Mouse (Mus musculus): ENCODE results near the gene Dnah6. TPM values are rescaled to one million over a fixed set of nuclear protein-coding genes. Genes with fewer than 3 reads are reported as not detected.
A peak's percentile ranks its signal among the peaks of the same experiment; 100 is the strongest.

Gene Dnah6
- polyA plus RNA-seq, 1 experiment from 2014 or later, result 0.14 TPM

DNA sequence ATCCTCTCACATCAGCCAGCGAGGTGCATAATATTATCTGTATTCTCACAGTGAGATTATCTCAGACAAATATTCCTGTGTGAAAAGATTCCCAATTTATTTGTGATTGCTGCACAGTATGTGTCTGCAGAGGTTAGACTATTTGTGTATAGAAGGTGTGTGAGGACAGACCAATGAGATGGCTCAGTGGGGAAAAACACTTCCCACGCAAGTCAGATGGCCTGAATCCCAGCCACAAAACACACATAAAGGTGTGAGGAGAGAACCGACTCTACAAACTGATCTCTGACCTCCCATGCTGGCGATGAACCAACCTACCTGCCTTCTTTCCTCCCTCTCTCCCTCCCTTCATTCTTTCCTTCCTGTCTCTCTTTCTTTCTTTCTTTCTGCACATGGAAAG lies 32.1 kb upstream of the Dnah6 start:
- Histone ChIP-seq H3K36me3 (ENCODE audit: control insufficient read depth, insufficient read depth, low read length) (peaks cover 25% of the 10 kb centered on the region), H3K4me1 (ENCODE audit: control insufficient read depth in 2 of 2, insufficient read depth in 2 of 2, low read length in 2 of 2) (peaks cover 9 to 33% of the 10 kb centered on the region in 2 experiments; a peak in 3 of 4 replicates), H3K4me3 (ENCODE audit: control insufficient read depth in 1 of 2, insufficient read depth in 1 of 2, low read depth in 1 of 2, low read length in 2 of 2) (no peak overlapping the region), H3K9ac (ENCODE audit: low read length) (no peak overlapping the region), H3K4me2 (ENCODE audit: low read length) (no peak overlapping the region), H3K27me3 (ENCODE audit: control insufficient read depth, insufficient read depth, low read length) (no peaks in the 10 kb centered on the region), H3K27ac (replicated peaks in 1 of 2; ENCODE audit: control insufficient read depth in 1 of 2, insufficient read depth in 1 of 2, low read depth in 2 of 2, low read length in 2 of 2) (no peak overlapping the region; a peak in 1 of 4 replicates), H3K9me3 (ENCODE audit: control insufficient read depth, low read length) (no peaks in the 10 kb centered on the region)
- ATAC-seq (ENCODE audit: insufficient number of reproducible peaks, insufficient read depth, low FRiP score, low read depth), result no peak
- WGBS, result 70% methylated on average over 4 of the region's 4 CpGs

DNA sequence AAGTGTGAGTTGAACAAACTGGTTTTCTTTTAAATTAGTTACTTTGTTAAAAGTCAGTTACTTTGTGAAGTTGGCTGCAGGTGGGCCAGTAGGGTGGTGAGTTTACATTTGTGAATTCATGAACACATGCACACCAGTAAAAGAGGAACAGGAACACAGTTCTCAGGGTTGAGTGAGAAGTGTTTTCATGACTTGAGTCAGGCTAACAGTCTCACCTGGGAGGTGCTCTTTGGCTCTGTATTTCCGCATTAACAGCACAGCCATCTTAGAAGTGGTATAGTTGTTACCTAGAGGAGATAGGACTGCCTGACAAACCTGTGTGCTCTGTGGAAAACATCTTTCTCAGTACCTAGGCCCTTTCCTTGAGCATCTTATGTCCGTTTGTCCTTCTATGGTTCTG lies 31.6 kb upstream of the Dnah6 start:
- no peak for ATAC-seq (ENCODE audit: insufficient number of reproducible peaks, insufficient read depth, low FRiP score, low read depth)
- Histone ChIP-seq H3K4me2 (ENCODE audit: low read length) (no peak overlapping the region), H3K9ac (ENCODE audit: low read length) (no peak overlapping the region), H3K9me3 (ENCODE audit: control insufficient read depth, low read length) (no peaks in the 10 kb centered on the region), H3K4me3 (ENCODE audit: control insufficient read depth in 1 of 2, insufficient read depth in 1 of 2, low read depth in 1 of 2, low read length in 2 of 2) (no peak overlapping the region), H3K27me3 (ENCODE audit: control insufficient read depth, insufficient read depth, low read length) (no peaks in the 10 kb centered on the region), H3K27ac (replicated peaks in 1 of 2; ENCODE audit: control insufficient read depth in 1 of 2, insufficient read depth in 1 of 2, low read depth in 2 of 2, low read length in 2 of 2) (no peak overlapping the region), H3K36me3 (ENCODE audit: control insufficient read depth, insufficient read depth, low read length) (peaks cover 19% of the 10 kb centered on the region), H3K4me1 (ENCODE audit: control insufficient read depth in 2 of 2, insufficient read depth in 2 of 2, low read length in 2 of 2) (peaks cover 9 to 33% of the 10 kb centered on the region in 2 experiments; a peak in 3 of 4 replicates)
- 86% methylated on average over 2 of the region's 2 CpGs for WGBS

DNA sequence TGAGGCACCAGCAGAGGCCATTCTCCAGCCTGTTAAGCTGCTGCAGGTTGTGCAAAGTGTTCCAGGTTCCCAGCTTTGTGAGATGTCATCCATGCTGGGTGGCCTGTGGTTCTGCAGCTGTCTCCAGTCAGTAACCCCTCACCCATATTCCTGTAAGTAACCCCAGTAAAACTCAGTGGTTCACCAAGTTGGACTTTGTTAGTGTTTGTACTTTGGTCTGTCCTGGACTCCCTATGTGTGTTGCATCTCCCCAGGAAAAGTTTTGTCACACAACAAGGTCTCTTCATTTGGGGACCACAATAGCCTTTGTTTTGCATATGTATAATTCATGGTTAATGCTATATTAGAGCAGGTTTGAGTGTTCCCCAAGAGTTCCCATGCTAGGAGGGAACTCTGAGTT lies 30.9 kb upstream of the Dnah6 start:
- H3K36me3 ChIP-seq (ENCODE audit: control insufficient read depth, insufficient read depth, low read length), result peaks cover 13% of the 10 kb centered on the region
- no peak overlapping the region for H3K9ac ChIP-seq (ENCODE audit: low read length)
- no peak for ATAC-seq (ENCODE audit: insufficient number of reproducible peaks, insufficient read depth, low FRiP score, low read depth)
- H3K4me2 ChIP-seq (ENCODE audit: low read length), result no peak overlapping the region
- H3K27ac ChIP-seq (replicated peaks in 1 of 2; ENCODE audit: control insufficient read depth in 1 of 2, insufficient read depth in 1 of 2, low read depth in 2 of 2, low read length in 2 of 2), result no peak overlapping the region
- H3K9me3 ChIP-seq (ENCODE audit: control insufficient read depth, low read length), result no peaks in the 10 kb centered on the region
- no peaks in the 10 kb centered on the region for H3K27me3 ChIP-seq (ENCODE audit: control insufficient read depth, insufficient read depth, low read length)
- H3K4me3 ChIP-seq (ENCODE audit: control insufficient read depth in 1 of 2, insufficient read depth in 1 of 2, low read depth in 1 of 2, low read length in 2 of 2), result no peak overlapping the region
- peaks cover 9 to 33% of the 10 kb centered on the region in 2 experiments; a peak in 3 of 4 replicates for H3K4me1 ChIP-seq (ENCODE audit: control insufficient read depth in 2 of 2, insufficient read depth in 2 of 2, low read length in 2 of 2)

DNA sequence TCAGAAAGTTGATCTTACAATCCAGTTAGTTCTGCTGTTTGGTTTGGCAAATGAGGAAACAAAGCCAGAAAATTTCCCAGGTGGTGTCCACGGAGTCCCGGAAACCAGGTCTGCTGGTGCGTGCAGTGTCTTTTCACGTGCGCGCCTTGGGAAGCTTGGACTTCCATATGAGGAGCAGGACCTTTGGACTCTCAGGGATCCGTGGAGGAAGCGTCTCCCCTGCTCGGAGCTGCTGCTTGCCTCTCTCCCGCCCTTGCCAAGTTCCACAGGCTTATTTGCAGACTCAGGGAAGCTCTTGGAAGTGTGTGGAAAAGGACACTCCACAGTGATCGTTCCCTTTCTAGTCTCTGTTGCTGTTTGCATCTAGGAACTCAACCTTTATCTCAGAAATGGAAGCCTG lies 29.9 kb upstream of the Dnah6 start:
- ATAC-seq (ENCODE audit: insufficient number of reproducible peaks, insufficient read depth, low FRiP score, low read depth), result no peak
- Histone ChIP-seq H3K36me3 (ENCODE audit: control insufficient read depth, insufficient read depth, low read length) (peaks cover 2% of the 10 kb centered on the region), H3K4me3 (ENCODE audit: control insufficient read depth in 1 of 2, insufficient read depth in 1 of 2, low read depth in 1 of 2, low read length in 2 of 2) (no peak overlapping the region), H3K4me1 (ENCODE audit: control insufficient read depth in 2 of 2, insufficient read depth in 2 of 2, low read length in 2 of 2) (peaks cover 9 to 33% of the 10 kb centered on the region in 2 experiments; a peak in 3 of 4 replicates), H3K27me3 (ENCODE audit: control insufficient read depth, insufficient read depth, low read length) (no peaks in the 10 kb centered on the region), H3K9ac (ENCODE audit: low read length) (no peak overlapping the region), H3K9me3 (ENCODE audit: control insufficient read depth, low read length) (no peaks in the 10 kb centered on the region), H3K27ac (replicated peaks in 1 of 2; ENCODE audit: control insufficient read depth in 1 of 2, insufficient read depth in 1 of 2, low read depth in 2 of 2, low read length in 2 of 2) (no peak overlapping the region), H3K4me2 (ENCODE audit: low read length) (no peak overlapping the region)
- WGBS, result 88% methylated on average over 11 of the region's 11 CpGs

DNA sequence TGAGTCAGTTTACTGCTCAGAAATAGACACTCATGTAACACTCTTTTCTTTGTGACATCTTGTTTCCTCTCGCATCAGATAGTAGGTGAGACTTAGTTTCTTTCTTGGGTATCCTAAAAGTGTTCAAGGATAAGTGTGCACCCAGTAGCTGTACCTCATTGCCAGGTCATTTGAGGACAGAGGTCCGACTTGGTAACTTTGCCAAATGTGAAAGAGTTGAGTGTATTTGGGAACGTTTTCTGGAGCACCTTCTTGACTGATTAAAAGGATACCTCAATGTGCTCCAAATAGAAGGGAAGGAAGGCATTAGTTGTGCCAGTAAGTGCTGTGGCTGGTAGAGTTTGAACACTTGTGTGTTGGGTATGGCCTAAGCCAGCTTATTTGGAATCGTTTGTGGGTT lies 28.4 kb upstream of the Dnah6 start:
- Histone ChIP-seq H3K27me3 (ENCODE audit: control insufficient read depth, insufficient read depth, low read length) (no peaks in the 10 kb centered on the region), H3K9ac (ENCODE audit: low read length) (peak overlapping the region; percentile 98), H3K4me3 (ENCODE audit: control insufficient read depth in 1 of 2, insufficient read depth in 1 of 2, low read depth in 1 of 2, low read length in 2 of 2) (peak overlapping the region in 1 of 2 experiments; percentile 97; a peak in 2 of 4 replicates), H3K36me3 (ENCODE audit: control insufficient read depth, insufficient read depth, low read length) (no peaks in the 10 kb centered on the region), H3K27ac (replicated peaks in 1 of 2; ENCODE audit: control insufficient read depth in 1 of 2, insufficient read depth in 1 of 2, low read depth in 2 of 2, low read length in 2 of 2) (no peak overlapping the region), H3K9me3 (ENCODE audit: control insufficient read depth, low read length) (no peaks in the 10 kb centered on the region), H3K4me1 (ENCODE audit: control insufficient read depth in 2 of 2, insufficient read depth in 2 of 2, low read length in 2 of 2) (peaks cover 9 to 30% of the 10 kb centered on the region in 2 experiments; a peak in 3 of 4 replicates), H3K4me2 (ENCODE audit: low read length) (peak overlapping the region; percentile 88)
- no peak for ATAC-seq (ENCODE audit: insufficient number of reproducible peaks, insufficient read depth, low FRiP score, low read depth)
- WGBS, result 77% methylated on average over 4 of the region's 4 CpGs

DNA sequence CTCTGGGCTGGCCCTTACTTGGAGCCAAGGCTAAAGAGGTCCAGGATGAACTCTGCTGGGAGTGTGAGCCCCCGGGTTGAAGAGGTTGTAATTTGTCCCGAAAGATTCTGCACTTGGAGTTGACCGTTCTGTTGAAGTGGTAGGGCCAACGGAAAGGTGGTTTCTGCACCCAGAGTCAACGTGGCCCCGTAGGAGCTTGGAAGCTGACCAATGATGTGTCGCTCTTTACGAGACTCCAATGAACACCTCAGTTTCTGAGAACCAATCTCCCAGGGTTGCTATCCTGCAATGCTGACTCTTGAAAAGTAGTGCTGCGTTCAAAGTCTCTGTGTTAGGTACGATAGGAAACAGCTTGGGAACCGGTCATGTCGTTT lies 27.6 kb upstream of the Dnah6 start:
- no peaks in the 10 kb centered on the region for H3K27me3 ChIP-seq (ENCODE audit: control insufficient read depth, insufficient read depth, low read length)
- no peaks in the 10 kb centered on the region for H3K36me3 ChIP-seq (ENCODE audit: control insufficient read depth, insufficient read depth, low read length)
- H3K9ac ChIP-seq (ENCODE audit: low read length), result peak overlapping the region; percentile 98
- no peaks in the 10 kb centered on the region for H3K9me3 ChIP-seq (ENCODE audit: control insufficient read depth, low read length)
- no peak for ATAC-seq (ENCODE audit: insufficient number of reproducible peaks, insufficient read depth, low FRiP score, low read depth)
- H3K4me2 ChIP-seq (ENCODE audit: low read length), result peak overlapping the region; percentile 88
- peaks cover 2 to 22% of the 10 kb centered on the region in 2 experiments; a peak in 3 of 4 replicates for H3K4me1 ChIP-seq (ENCODE audit: control insufficient read depth in 2 of 2, insufficient read depth in 2 of 2, low read length in 2 of 2)
- peak overlapping the region in 1 of 2 experiments; percentile 90; a peak in 2 of 4 replicates for H3K27ac ChIP-seq (replicated peaks in 1 of 2; ENCODE audit: control insufficient read depth in 1 of 2, insufficient read depth in 1 of 2, low read depth in 2 of 2, low read length in 2 of 2)
- WGBS, result 2% methylated on average over 12 of the region's 12 CpGs
- peak overlapping the region; percentile 91 to 97 for H3K4me3 ChIP-seq (ENCODE audit: control insufficient read depth in 1 of 2, insufficient read depth in 1 of 2, low read depth in 1 of 2, low read length in 2 of 2)

DNA sequence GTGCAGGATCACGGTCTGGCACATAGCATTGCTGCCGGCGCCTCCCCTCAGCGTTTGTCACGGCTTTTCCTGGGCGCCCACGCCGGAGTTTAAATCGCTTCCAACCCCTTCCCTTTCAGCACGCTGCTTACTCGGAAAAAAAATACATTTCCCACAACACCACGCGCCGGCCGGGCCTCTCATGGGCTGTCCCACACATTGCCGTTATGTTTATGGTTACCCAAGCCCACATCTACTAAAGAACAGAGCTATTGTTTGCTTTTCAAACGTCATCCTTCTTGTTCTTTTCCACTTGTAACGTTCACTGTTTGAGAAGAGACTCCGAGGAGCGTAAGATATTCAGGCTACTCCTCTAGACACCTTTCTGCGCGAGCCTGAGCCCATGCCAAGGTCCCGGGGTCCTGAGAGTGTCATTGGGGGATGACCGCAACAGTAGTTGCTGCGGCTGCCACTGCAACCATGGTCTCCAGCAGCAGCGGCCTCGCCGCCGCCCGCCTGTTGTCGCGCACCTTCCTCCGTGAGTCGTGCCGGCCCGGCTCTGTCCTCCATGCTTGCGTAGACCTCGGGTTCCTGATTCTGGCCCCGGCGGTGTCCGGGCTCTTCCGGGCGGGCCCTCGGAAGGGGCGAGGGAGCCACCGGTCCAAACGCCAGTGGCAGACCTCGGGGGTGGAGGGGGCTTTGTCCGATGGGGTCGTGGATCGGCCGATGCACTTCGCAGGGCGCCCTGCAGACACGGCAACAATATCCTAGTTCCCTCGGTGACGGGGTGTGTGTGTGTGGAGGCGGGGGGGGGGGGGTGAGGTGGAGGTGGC lies 27.0 kb upstream of the Dnah6 start, which contains the start of gene Suclg1:
Suclg1 (plus strand) TSS at position 146 of the 812 bp plus-strand sequence.
- peaks cover 0 to 21% of the 10 kb centered on the region in 2 experiments; a peak in 3 of 4 replicates for H3K4me1 ChIP-seq (ENCODE audit: control insufficient read depth in 2 of 2, insufficient read depth in 2 of 2, low read length in 2 of 2)
- peak within 1 kb of the TSS; percentile 88 for H3K4me2 ChIP-seq (ENCODE audit: low read length)
- no peaks in the 10 kb centered on the region for H3K36me3 ChIP-seq (ENCODE audit: control insufficient read depth, insufficient read depth, low read length)
- H3K27ac ChIP-seq (replicated peaks in 1 of 2; ENCODE audit: control insufficient read depth in 1 of 2, insufficient read depth in 1 of 2, low read depth in 2 of 2, low read length in 2 of 2), result peak within 1 kb of the TSS; percentile 80 to 90
- H3K4me3 ChIP-seq (ENCODE audit: control insufficient read depth in 1 of 2, insufficient read depth in 1 of 2, low read depth in 1 of 2, low read length in 2 of 2), result peak within 1 kb of the TSS; percentile 91 to 97
- no peaks in the 10 kb centered on the region for H3K27me3 ChIP-seq (ENCODE audit: control insufficient read depth, insufficient read depth, low read length)
- peak; percentile 87 for ATAC-seq (ENCODE audit: insufficient number of reproducible peaks, insufficient read depth, low FRiP score, low read depth)
- peak within 1 kb of the TSS; percentile 98 for H3K9ac ChIP-seq (ENCODE audit: low read length)
- under 1% methylated on average over 57 of the region's 58 CpGs for WGBS
- H3K9me3 ChIP-seq (ENCODE audit: control insufficient read depth, low read length), result no peaks in the 10 kb centered on the region
